9 mouse cellular contexts compared by ENCODE assay signal in genomic region chr14:61689281-61689680, GRCm38 (mm10).
DNase-seq lines count a peak whose midpoint lies in the region; ATAC-seq lines count a peak whose summit lies in the region.
"Had no signal": no experiment of that assay in that cellular context is flagged by ENCODE, and none has a peak within 500 bp of the region (broad histone marks: within the 10 kb centered on the region; RNA-seq: fewer than 3 reads in every experiment).

No protein-coding gene starts in this region.

- no peak for ATAC-seq in lung, embryonic 15.5 days (ENCODE audit: borderline replicate concordance, extremely low read depth, low FRiP score, low TSS enrichment)
- ATAC-seq in embryonic facial prominence, embryonic 15.5 days (ENCODE audit: insufficient number of reproducible peaks, low FRiP score, low TSS enrichment, low read depth): no peak
- ATAC-seq in megakaryocyte progenitor cell, adult 5-6 weeks (replicated peaks; ENCODE audit: poor library complexity): no peak
- ATAC-seq in inflammation-experienced regulatory T-cells, adult 6 months: no peak

- H3K4me2 ChIP-seq in lung, embryonic 15.5 days: peak overlapping the region; percentile 56
- H3K4me2 ChIP-seq in embryonic facial prominence, embryonic 15.5 days (replicated peaks): peak overlapping the region; percentile 49

- no peak overlapping the region for H3K9ac ChIP-seq in lung, embryonic 15.5 days
- H3K9ac ChIP-seq in embryonic facial prominence, embryonic 15.5 days: no peak overlapping the region

- peak overlapping the region; percentile 29 for H3K4me3 ChIP-seq in lung, embryonic 15.5 days
- H3K4me3 ChIP-seq in embryonic facial prominence, embryonic 15.5 days (replicated peaks): peak overlapping the region; percentile 31
- peak overlapping the region; percentile 43 for H3K4me3 ChIP-seq in limb, embryonic 10.5 days

- 3% methylated on average over 21 of the region's 21 CpGs for WGBS in lung, embryonic 15.5 days
- WGBS in embryonic facial prominence, embryonic 15.5 days: 3% methylated on average over 21 of the region's 21 CpGs
- under 1% methylated on average over 21 of the region's 21 CpGs for WGBS in limb, embryonic 10.5 days

- H3K9me3 ChIP-seq in lung, embryonic 15.5 days: no peaks in the 10 kb centered on the region
- no peaks in the 10 kb centered on the region for H3K9me3 ChIP-seq in embryonic facial prominence, embryonic 15.5 days (replicated peaks)
- no peaks in the 10 kb centered on the region for H3K9me3 ChIP-seq in limb, embryonic 10.5 days (replicated peaks)

- peaks cover 52% of the 10 kb centered on the region for H3K27me3 ChIP-seq in lung, embryonic 15.5 days
- H3K27me3 ChIP-seq in embryonic facial prominence, embryonic 15.5 days: peaks cover 40% of the 10 kb centered on the region
- peaks cover 82% of the 10 kb centered on the region for H3K27me3 ChIP-seq in limb, embryonic 10.5 days (ENCODE audit: low read depth, poor library complexity, severe bottlenecking)

- DNase-seq in lung, postnatal 14 days: no peak
- DNase-seq in limb, embryonic 10.5 days (ENCODE audit: low spot score): peak; percentile 56
- DNase-seq in naive thymus-derived CD4-positive, alpha-beta T cell, adult 2 months (ENCODE audit: low read depth): peak; percentile 59
- no peak for DNase-seq in adrenal gland, adult 8-10 months

- H3K4me1 ChIP-seq in lung, embryonic 15.5 days: peaks cover 38% of the 10 kb centered on the region
- peaks cover 43% of the 10 kb centered on the region for H3K4me1 ChIP-seq in embryonic facial prominence, embryonic 15.5 days
- peaks cover 46% of the 10 kb centered on the region for H3K4me1 ChIP-seq in limb, embryonic 10.5 days

- H3K36me3 ChIP-seq in lung, embryonic 15.5 days: no peaks in the 10 kb centered on the region
- H3K36me3 ChIP-seq in embryonic facial prominence, embryonic 15.5 days: no peaks in the 10 kb centered on the region
- no peaks in the 10 kb centered on the region for H3K36me3 ChIP-seq in limb, embryonic 10.5 days

- no peak overlapping the region for H3K27ac ChIP-seq in lung, embryonic 15.5 days
- H3K27ac ChIP-seq in embryonic facial prominence, embryonic 15.5 days (replicated peaks): no peak overlapping the region
- H3K27ac ChIP-seq in limb, embryonic 10.5 days: no peak overlapping the region
- H3K27ac ChIP-seq: macrophage had no signal

Comparison
In these comparisons a context has a peak if more than half of its experiments do, and no peak if none do; other contexts are left out.
1. DNase-seq: peak in limb, embryonic 10.5 days (single experiment) and naive thymus-derived CD4-positive, alpha-beta T cell, adult 2 months (single experiment); none in lung, postnatal 14 days (single experiment) and adrenal gland, adult 8-10 months (single experiment).
2. Peak in every context shown above with its lines, with median percentiles within 50 percentile points of each other: H3K4me3 ChIP-seq.